Mouse (Mus musculus) neural tube, embryonic 13.5 days (tissue): Measurements from ENCODE around the gene Vsir. TPM values are rescaled to one million over a fixed set of nuclear protein-coding genes. Genes with fewer than 3 reads are reported as not detected.

Experiments used
- ATAC-seq: fragments of 200-750 bp; cut with Nextera tagmentation; 2 replicates; pipeline ENCODE4 v1.8.0; 2017; ENCODE audit warnings: low read depth, mild to moderate bottlenecking, moderate TSS enrichment, moderate library complexity
- H3K27ac ChIP-seq: fragments of 300-500 bp; sonication (generic); replicated peaks from 2 replicates; pipeline ENCODE4 v1.5.1; 2015; ENCODE audit warnings: moderate library complexity, mild to moderate bottlenecking, inconsistent platforms
- H3K27me3 ChIP-seq: fragments of 300-500 bp; sonication (generic); 2 replicates; pipeline ENCODE4 v1.6.1; 2015; ENCODE audit warnings: mild to moderate bottlenecking, inconsistent platforms
- H3K36me3 ChIP-seq: fragments of 300-500 bp; sonication (generic); 2 replicates; pipeline ENCODE4 v1.6.1; 2015; ENCODE audit warnings: mild to moderate bottlenecking, inconsistent platforms
- H3K4me1 ChIP-seq: fragments of 300-500 bp; sonication (generic); replicated peaks from 2 replicates; pipeline ENCODE4 v1.6.1; 2015; ENCODE audit warnings: inconsistent platforms
- H3K4me2 ChIP-seq: fragments of 300-500 bp; sonication (generic); 2 replicates; pipeline ENCODE4 v1.6.1; 2015; ENCODE audit warnings: inconsistent platforms, mild to moderate bottlenecking, moderate library complexity
- H3K4me3 ChIP-seq: fragments of 300-500 bp; sonication (generic); 2 replicates; pipeline ENCODE4 v1.5.1; 2015; ENCODE audit warnings: mild to moderate bottlenecking, inconsistent platforms
- H3K9ac ChIP-seq: fragments of 300-500 bp; sonication (generic); 2 replicates; pipeline ENCODE4 v1.6.1; 2015; ENCODE audit warnings: moderate library complexity, mild to moderate bottlenecking, inconsistent platforms
- H3K9me3 ChIP-seq: fragments of 300-500 bp; sonication (generic); 2 replicates; pipeline ENCODE4 v1.6.1; 2016; ENCODE audit warnings: inconsistent platforms
- WGBS: fragments of 180-500 bp; shearing (Covaris S2); methylation state at CpG from one replicate; pipeline ENCODE4 v1.1.7; 2015; 5-methylcytosine and 5-hydroxymethylcytosine counted together
- polyA plus RNA-seq: library from polyadenylated mRNA; unstranded; fragments of >200 nt; fragmentation: Nextera tagmentation; extraction: Ambion mirVana; gene quantifications from 2 replicates; pipeline ENCODE4 v1.2.1, GENCODE M21; 2015

Gene Vsir
- polyA plus RNA-seq, 1 experiment from 2014 or later: 3.0 TPM

GRCm38 (mm10) chr10:60395605-60396004, 49.0 kb downstream of the Vsir start:
- Histone ChIP-seq H3K27me3 (no peaks in the 10 kb centered on the region), H3K9ac (no peak overlapping the region), H3K4me2 (no peak overlapping the region), H3K4me1 (peaks cover 53% of the 10 kb centered on the region), H3K36me3 (no peaks in the 10 kb centered on the region), H3K4me3 (no peak overlapping the region), H3K9me3 (no peaks in the 10 kb centered on the region), H3K27ac (peak overlapping the region; percentile 46; the same call in 1 of the 2 replicates)
- 69% methylated on average over 5 of the region's 5 CpGs for WGBS
- no peak for ATAC-seq

GRCm38 (mm10) chr10:60398051-60398814, 51.6 kb downstream of the Vsir start:
- Histone ChIP-seq H3K36me3 (no peaks in the 10 kb centered on the region), H3K9ac (no peak overlapping the region), H3K27ac (no peak overlapping the region), H3K4me3 (no peak overlapping the region), H3K9me3 (no peaks in the 10 kb centered on the region), H3K4me1 (peaks cover 51% of the 10 kb centered on the region), H3K4me2 (no peak overlapping the region), H3K27me3 (no peaks in the 10 kb centered on the region)
- WGBS: 90% methylated on average over 10 of the region's 10 CpGs
- no peak for ATAC-seq

- peak; percentile 55 for ATAC-seq
- Histone ChIP-seq H3K4me1 (peaks cover 44% of the 10 kb centered on the region), H3K9me3 (no peaks in the 10 kb centered on the region), H3K4me3 (no peak within 1 kb of the TSS), H3K27ac (peak within 1 kb of the TSS; percentile 70), H3K9ac (no peak within 1 kb of the TSS; the same call in 1 of the 2 replicates), H3K4me2 (peak within 1 kb of the TSS; percentile 22), H3K36me3 (no peaks in the 10 kb centered on the region), H3K27me3 (no peaks in the 10 kb centered on the region)
- 44% methylated on average over 7 of the region's 7 CpGs for WGBS
Measured at GRCm38 (mm10) chr10:60399449-60399848, 52.8 kb downstream of the Vsir start, which contains the start of gene Gm17455. TSS of gene Gm17455 (plus strand) at chr10:60399726.

- no peak overlapping the region; the same call in 1 of the 2 replicates for H3K9ac ChIP-seq
- H3K4me1 ChIP-seq: peaks cover 31% of the 10 kb centered on the region
- peak overlapping the region; percentile 22 for H3K4me2 ChIP-seq
- no peaks in the 10 kb centered on the region for H3K27me3 ChIP-seq
- ATAC-seq: no peak
- H3K4me3 ChIP-seq: no peak overlapping the region
- 82% methylated on average over 11 of the region's 11 CpGs for WGBS
- peak overlapping the region; percentile 70 for H3K27ac ChIP-seq
- H3K36me3 ChIP-seq: no peaks in the 10 kb centered on the region
- H3K9me3 ChIP-seq: no peaks in the 10 kb centered on the region
Measured at GRCm38 (mm10) chr10:60400507-60401295, 54.0 kb downstream of the Vsir start.

GRCm38 (mm10) chr10:60405460-60406177, 59.0 kb downstream of the Vsir start:
- Histone ChIP-seq H3K36me3 (no peaks in the 10 kb centered on the region), H3K4me1 (peaks cover 10% of the 10 kb centered on the region), H3K9me3 (no peaks in the 10 kb centered on the region), H3K27me3 (peaks cover 12% of the 10 kb centered on the region; the same call in 1 of the 2 replicates), H3K4me3 (no peak overlapping the region), H3K9ac (no peak overlapping the region), H3K27ac (0 out of 2 replicates have a peak overlapping the region, but pooled peaks have one; percentile 23), H3K4me2 (no peak overlapping the region)
- 61% methylated on average over 7 of the region's 7 CpGs for WGBS
- ATAC-seq: no peak

GRCm38 (mm10) chr10:60407831-60408230, 61.2 kb downstream of the Vsir start:
- WGBS: 5% methylated on average over 5 of the region's 5 CpGs
- Histone ChIP-seq H3K9ac (no peak overlapping the region), H3K27me3 (peaks cover 19% of the 10 kb centered on the region; the same call in 1 of the 2 replicates), H3K27ac (no peak overlapping the region), H3K4me2 (no peak overlapping the region), H3K36me3 (no peaks in the 10 kb centered on the region), H3K4me1 (peaks cover 8% of the 10 kb centered on the region), H3K4me3 (no peak overlapping the region), H3K9me3 (no peaks in the 10 kb centered on the region)
- peak; percentile 41; the same call in 1 of the 2 replicates for ATAC-seq

GRCm38 (mm10) chr10:60411794-60412193, 65.1 kb downstream of the Vsir start:
- H3K9me3 ChIP-seq: no peaks in the 10 kb centered on the region
- no peaks in the 10 kb centered on the region for H3K36me3 ChIP-seq
- peaks cover 21% of the 10 kb centered on the region; the same call in 1 of the 2 replicates for H3K27me3 ChIP-seq
- ATAC-seq: no peak
- no peak overlapping the region for H3K4me2 ChIP-seq
- H3K4me1 ChIP-seq: 0 out of 2 replicates have a peak, but pooled peaks cover 5% of the 10 kb centered on the region
- no peak overlapping the region for H3K9ac ChIP-seq
- no peak overlapping the region for H3K27ac ChIP-seq
- no peak overlapping the region for H3K4me3 ChIP-seq
- WGBS: 35% methylated on average over 5 of the region's 5 CpGs

- Histone ChIP-seq H3K4me1 (0 out of 2 replicates have a peak, but pooled peaks cover 5% of the 10 kb centered on the region), H3K27me3 (peaks cover 13% of the 10 kb centered on the region; the same call in 1 of the 2 replicates), H3K4me2 (no peak overlapping the region), H3K4me3 (no peak overlapping the region), H3K27ac (no peak overlapping the region), H3K36me3 (no peaks in the 10 kb centered on the region), H3K9ac (no peak overlapping the region), H3K9me3 (no peaks in the 10 kb centered on the region)
- no peak for ATAC-seq
- WGBS: 86% methylated on average over 2 of the region's 2 CpGs
Measured at GRCm38 (mm10) chr10:60413756-60414155, 67.1 kb downstream of the Vsir start.

GRCm38 (mm10) chr10:60417041-60417440, 70.4 kb downstream of the Vsir start:
- H3K9me3 ChIP-seq: no peaks in the 10 kb centered on the region
- ATAC-seq: no peak
- no peak overlapping the region for H3K4me2 ChIP-seq
- no peak overlapping the region for H3K4me3 ChIP-seq
- 85% methylated on average over 2 of the region's 2 CpGs for WGBS
- H3K4me1 ChIP-seq: 0 out of 2 replicates have a peak, but pooled peaks cover 5% of the 10 kb centered on the region
- H3K27ac ChIP-seq: no peak overlapping the region
- no peak overlapping the region for H3K9ac ChIP-seq
- peaks cover 4% of the 10 kb centered on the region; the same call in 1 of the 2 replicates for H3K27me3 ChIP-seq
- H3K36me3 ChIP-seq: no peaks in the 10 kb centered on the region

- no peak overlapping the region for H3K9ac ChIP-seq
- ATAC-seq: peak; percentile 19; the same call in 1 of the 2 replicates
- H3K4me2 ChIP-seq: no peak overlapping the region
- H3K36me3 ChIP-seq: no peaks in the 10 kb centered on the region
- no peaks in the 10 kb centered on the region for H3K9me3 ChIP-seq
- 20% methylated on average over 2 of the region's 3 CpGs for WGBS
- no peak overlapping the region for H3K4me3 ChIP-seq
- H3K4me1 ChIP-seq: 0 out of 2 replicates have a peak, but pooled peaks cover 5% of the 10 kb centered on the region
- no peak overlapping the region for H3K27ac ChIP-seq
- no peaks in the 10 kb centered on the region; the same call in 1 of the 2 replicates for H3K27me3 ChIP-seq
Measured at GRCm38 (mm10) chr10:60418137-60418536, 71.5 kb downstream of the Vsir start.

GRCm38 (mm10) chr10:60419624-60420023, 73.0 kb downstream of the Vsir start:
- Histone ChIP-seq H3K27me3 (no peaks in the 10 kb centered on the region), H3K9me3 (no peaks in the 10 kb centered on the region), H3K4me1 (0 out of 2 replicates have a peak, but pooled peaks cover 5% of the 10 kb centered on the region), H3K9ac (no peak overlapping the region), H3K36me3 (no peaks in the 10 kb centered on the region), H3K27ac (no peak overlapping the region), H3K4me2 (no peak overlapping the region), H3K4me3 (no peak overlapping the region)
- no peak for ATAC-seq
- WGBS: 31% methylated on average over 4 of the region's 4 CpGs
